9 mouse cellular contexts compared by ENCODE assay signal in the genomic region with DNA sequence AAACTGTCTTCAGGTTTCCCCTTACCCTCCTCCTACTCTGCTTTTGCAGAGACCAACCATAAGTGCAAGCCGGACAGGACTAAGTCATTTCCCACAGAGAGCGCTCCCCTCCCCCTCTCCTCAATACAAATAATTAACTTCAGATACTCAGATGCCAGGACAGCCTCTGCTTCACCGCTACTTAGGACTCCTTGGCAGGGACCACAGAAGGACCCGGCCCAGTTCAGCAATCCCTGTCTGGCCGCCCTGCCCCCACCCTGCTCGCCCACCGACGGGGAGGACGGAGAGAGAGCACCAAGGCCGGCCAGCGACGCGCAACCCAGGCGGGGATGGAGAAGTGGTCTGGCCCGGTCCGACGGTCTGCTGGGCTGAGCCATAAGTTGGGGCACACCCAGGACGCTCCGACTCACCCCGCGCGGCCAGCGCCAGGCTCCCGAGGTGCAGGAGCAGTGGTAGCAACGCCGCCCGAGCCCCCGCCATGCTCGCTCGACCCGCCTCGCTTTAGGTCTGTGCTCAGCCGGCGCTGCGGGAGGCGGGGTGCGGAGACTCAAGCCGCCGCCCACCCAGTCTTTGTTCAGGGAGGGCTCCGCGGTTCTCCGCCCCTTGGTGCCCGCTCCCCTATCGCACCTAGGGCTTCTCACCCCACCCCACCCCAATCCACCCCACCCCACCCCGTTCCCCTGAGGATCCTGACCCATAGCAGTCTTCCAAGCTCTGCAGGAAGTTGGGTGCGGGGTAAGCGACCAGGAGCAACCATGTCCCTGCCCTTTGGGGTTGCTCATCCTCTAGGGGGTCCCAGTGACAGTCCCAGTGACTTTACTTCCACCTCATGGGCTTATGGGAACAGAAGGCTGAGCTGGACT. TPM values are rescaled to one million over a fixed set of nuclear protein-coding genes. Genes with fewer than 3 reads are reported as not detected.
DNase-seq lines count a peak whose midpoint lies in the region; ATAC-seq lines count a peak whose summit lies in the region.
"Had no signal": no experiment of that assay in that cellular context is flagged by ENCODE, and none has a peak within 500 bp of the region (broad histone marks: within the 10 kb centered on the region; RNA-seq: fewer than 3 reads in every experiment).

Gene Kcp (minus strand): TSS at position 506 of the 863 bp plus-strand sequence.

- H3K9me3 ChIP-seq in kidney, embryonic 16.5 days (ENCODE audit: low read length) = no peaks in the 10 kb centered on the region
- no peaks in the 10 kb centered on the region for H3K9me3 ChIP-seq in midbrain, embryonic 13.5 days

- H3K36me3 ChIP-seq in kidney, embryonic 16.5 days (ENCODE audit: insufficient read depth, low read length) = no peaks in the 10 kb centered on the region
- H3K36me3 ChIP-seq in midbrain, embryonic 13.5 days = no peaks in the 10 kb centered on the region

- no peaks in the 10 kb centered on the region for H3K27me3 ChIP-seq in kidney, embryonic 16.5 days (ENCODE audit: insufficient read depth, low read length)
- peaks cover 56% of the 10 kb centered on the region for H3K27me3 ChIP-seq in midbrain, embryonic 13.5 days

- peak; percentile 39 for DNase-seq in adrenal gland, postnatal 14 days
- no peak for DNase-seq in adrenal gland, adult 8-10 months
- peak; percentile 41 for DNase-seq in MN1 (ENCODE audit: low spot score)
- DNase-seq in forelimb bud, embryonic 11.5 days (ENCODE audit: low read depth, low spot score) = peak; percentile 56
- DNase-seq in frontal cortex, postnatal 25 days (ENCODE audit: low spot score in 2 of 2) = no peak
- no peak for DNase-seq in ovary, postnatal 14 days (ENCODE audit: low spot score)

- peak within 1 kb of the TSS; percentile 35 for H3K27ac ChIP-seq in kidney, embryonic 16.5 days (ENCODE audit: low read length)
- no peak within 1 kb of the TSS for H3K27ac ChIP-seq in midbrain, embryonic 13.5 days

- peak within 1 kb of the TSS; percentile 68 for H3K4me2 ChIP-seq in kidney, embryonic 16.5 days (replicated peaks; ENCODE audit: low read depth, low read length)
- H3K4me2 ChIP-seq in midbrain, embryonic 13.5 days (replicated peaks) = peak within 1 kb of the TSS; percentile 65

- 1% methylated on average over 40 of the region's 47 CpGs for WGBS in kidney, embryonic 16.5 days
- 2% methylated on average over 23 of the region's 47 CpGs for WGBS in midbrain, embryonic 13.5 days

- ATAC-seq in kidney, embryonic 16.5 days (ENCODE audit: low FRiP score, low TSS enrichment) = peak; percentile 72
- ATAC-seq in midbrain, embryonic 13.5 days = peak; percentile 72

- H3K9ac ChIP-seq in kidney, embryonic 16.5 days (replicated peaks; ENCODE audit: low read length) = peak within 1 kb of the TSS; percentile 72
- H3K9ac ChIP-seq in midbrain, embryonic 13.5 days (replicated peaks) = peak within 1 kb of the TSS; percentile 68

- peak within 1 kb of the TSS; percentile 60 for H3K4me3 ChIP-seq in kidney, embryonic 16.5 days (ENCODE audit: low read length)
- peak within 1 kb of the TSS; percentile 47 for H3K4me3 ChIP-seq in midbrain, embryonic 13.5 days (replicated peaks)

- peaks cover 21% of the 10 kb centered on the region for H3K4me1 ChIP-seq in kidney, embryonic 16.5 days (ENCODE audit: insufficient read depth, low read length)
- H3K4me1 ChIP-seq in midbrain, embryonic 13.5 days (replicated peaks) = peaks cover 11% of the 10 kb centered on the region

RNA-seq across cellular contexts. Expression of gene Kcp, which starts in this region (rescaled TPM):
- total RNA-seq in adrenal gland, postnatal 14 days (2021) = 6.1 and 7.1 TPM in 2 replicates
- total RNA-seq in adrenal gland, adult 8-10 months (2022) = 1 to 10 TPM; 1.7 to 2.5 (median 1.8) TPM
- 34.5 and 36.3 TPM in 2 replicates for polyA plus RNA-seq in kidney, embryonic 16.5 days (2015; fragmentation: Nextera tagmentation; extraction: Ambion mirVana)
- 11.7 and 14.0 TPM in 2 replicates for polyA plus RNA-seq in midbrain, embryonic 13.5 days (2015; fragmentation: Nextera tagmentation; extraction: Ambion mirVana)
- total RNA-seq: hematopoietic stem cell, adult 5-6 weeks had no signal

Comparison
In these comparisons a context has a peak if more than half of its experiments do, and no peak if none do; other contexts are left out.
1. DNase-seq: peak in adrenal gland, postnatal 14 days (single experiment), MN1 (single experiment) and forelimb bud, embryonic 11.5 days (single experiment); none in adrenal gland, adult 8-10 months (single experiment), frontal cortex, postnatal 25 days (0 of 2) and ovary, postnatal 14 days (single experiment).